Mouse (Mus musculus): ENCODE measurements at regions not wholly inside any gene's neighbourhood (a gene's known extent, or its start where the extent isn't known, plus 50 kb on each side); places are given as distances from the start of the nearest gene placed in this dataset.

- no peak overlapping the region for H3K4me3 ChIP-seq
- no peak overlapping the region for H3K27ac ChIP-seq
- ATAC-seq, result no peak
- no peaks in the 10 kb centered on the region for H3K27me3 ChIP-seq
- 66% methylated on average over 3 of the region's 3 CpGs for WGBS
- no peak overlapping the region for H3K4me2 ChIP-seq
- H3K9ac ChIP-seq, result no peak overlapping the region
- no peaks in the 10 kb centered on the region for H3K36me3 ChIP-seq (ENCODE audit: poor library complexity, severe bottlenecking)
- no peaks in the 10 kb centered on the region for H3K9me3 ChIP-seq (replicated peaks)
- H3K4me1 ChIP-seq, result peaks cover 2% of the 10 kb centered on the region; the same call in 1 of the 2 replicates
Observed at GRCm38 (mm10) chr10:122614720-122615119, 63.8 kb upstream of the Ppm1h start.

- no peak overlapping the region for H3K9ac ChIP-seq
- H3K4me2 ChIP-seq, result no peak overlapping the region
- no peak overlapping the region for H3K4me3 ChIP-seq
- WGBS, result 95% methylated on average over 12 of the region's 12 CpGs
- H3K9me3 ChIP-seq (replicated peaks), result no peaks in the 10 kb centered on the region
- H3K27ac ChIP-seq, result no peak overlapping the region
- no peaks in the 10 kb centered on the region for H3K36me3 ChIP-seq (ENCODE audit: poor library complexity, severe bottlenecking)
- H3K27me3 ChIP-seq, result no peaks in the 10 kb centered on the region
- peaks cover 4% of the 10 kb centered on the region; the same call in 1 of the 2 replicates for H3K4me1 ChIP-seq
- ATAC-seq, result no peak
Observed at GRCm38 (mm10) chr10:122615658-122616057, 62.9 kb upstream of the Ppm1h start.

DNA sequence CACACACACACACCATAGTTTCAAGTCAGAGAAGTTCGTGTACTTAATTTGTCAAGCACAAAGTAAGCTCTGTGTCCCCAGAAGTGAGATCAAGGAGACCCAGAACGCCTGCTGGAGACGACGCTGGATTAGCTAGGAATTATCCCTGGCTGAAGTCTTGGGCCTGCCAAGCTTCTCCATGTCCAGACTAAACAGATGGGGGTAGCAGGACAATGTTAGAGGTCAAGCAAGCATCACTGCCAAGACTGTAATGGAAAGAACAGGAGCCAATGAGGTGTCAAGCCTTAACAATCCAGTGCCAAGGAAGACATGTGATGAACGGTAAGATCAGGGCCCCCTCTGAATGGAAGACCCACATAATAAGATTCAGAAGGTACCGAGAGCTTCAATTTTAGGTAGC lies 62.2 kb upstream of the Ppm1h start:
- 78% methylated on average over 6 of the region's 6 CpGs for WGBS
- Histone ChIP-seq H3K9ac (no peak overlapping the region), H3K9me3 (replicated peaks) (no peaks in the 10 kb centered on the region), H3K4me1 (peaks cover 4% of the 10 kb centered on the region; the same call in 1 of the 2 replicates), H3K4me2 (no peak overlapping the region), H3K27me3 (no peaks in the 10 kb centered on the region), H3K36me3 (ENCODE audit: poor library complexity, severe bottlenecking) (no peaks in the 10 kb centered on the region), H3K4me3 (no peak overlapping the region), H3K27ac (no peak overlapping the region)
- no peak for ATAC-seq

DNA sequence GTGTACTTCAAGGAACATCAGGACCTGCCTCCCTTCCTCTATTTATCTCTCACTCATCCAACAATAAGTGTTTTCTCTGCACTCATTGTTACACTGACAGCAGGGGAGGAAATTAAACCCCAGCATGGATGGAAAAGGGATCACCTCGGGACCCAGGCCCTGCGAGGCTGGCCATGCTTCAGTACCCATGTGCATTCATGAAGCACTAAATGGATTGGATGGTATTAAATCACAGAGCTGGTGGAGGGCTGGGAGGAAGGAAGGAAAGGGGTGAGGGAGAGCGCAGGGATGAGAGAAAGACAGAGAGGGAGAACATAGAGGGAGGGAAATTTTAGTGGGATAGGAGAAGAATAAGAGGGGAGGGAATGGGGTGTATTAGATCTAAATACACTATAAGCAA lies 59.7 kb upstream of the Ppm1h start:
- Histone ChIP-seq H3K36me3 (ENCODE audit: poor library complexity, severe bottlenecking) (no peaks in the 10 kb centered on the region), H3K4me1 (peaks cover 4% of the 10 kb centered on the region; the same call in 1 of the 2 replicates), H3K27ac (no peak overlapping the region), H3K4me2 (no peak overlapping the region), H3K9me3 (replicated peaks) (no peaks in the 10 kb centered on the region), H3K27me3 (no peaks in the 10 kb centered on the region), H3K4me3 (no peak overlapping the region), H3K9ac (no peak overlapping the region)
- WGBS, result 3% methylated on average over 3 of the region's 3 CpGs
- ATAC-seq, result no peak

DNA sequence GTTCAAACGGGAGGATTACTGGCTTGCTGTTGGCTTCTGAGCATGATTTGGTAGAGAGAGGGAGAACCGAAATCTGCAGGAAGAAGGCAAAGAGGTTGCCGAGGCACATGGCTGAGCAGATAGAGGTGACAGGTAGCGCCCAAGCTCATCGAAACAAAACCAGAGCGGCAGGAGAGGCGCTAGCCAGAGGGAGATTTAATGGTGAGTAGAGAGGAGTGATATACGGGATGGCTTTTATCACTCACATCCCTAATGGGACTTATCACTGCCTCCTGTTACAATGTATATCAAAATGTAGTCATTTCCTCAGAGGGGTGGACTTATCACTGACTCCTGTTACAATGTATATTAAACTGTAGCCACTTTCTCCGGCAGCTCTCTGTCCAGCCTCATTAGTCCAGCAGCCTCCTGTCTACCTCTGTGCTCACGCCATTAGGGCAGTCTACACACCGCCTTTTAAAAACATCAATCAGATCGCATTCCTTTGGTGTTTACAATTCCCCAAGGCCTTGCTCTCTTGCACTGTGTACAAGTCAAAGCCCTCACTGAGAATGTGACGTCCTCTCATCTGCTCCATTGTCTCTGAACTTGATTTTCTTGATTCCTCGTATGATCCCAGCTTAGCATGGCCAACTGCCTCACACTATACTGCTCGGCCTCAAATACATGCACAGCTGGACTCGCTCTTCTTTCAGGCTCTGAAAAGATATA lies 59.0 kb upstream of the Ppm1h start:
- 32% methylated on average over 16 of the region's 16 CpGs for WGBS
- H3K36me3 ChIP-seq (ENCODE audit: poor library complexity, severe bottlenecking), result no peaks in the 10 kb centered on the region
- H3K27me3 ChIP-seq, result no peaks in the 10 kb centered on the region
- no peaks in the 10 kb centered on the region for H3K9me3 ChIP-seq (replicated peaks)
- H3K4me3 ChIP-seq, result no peak overlapping the region
- H3K4me2 ChIP-seq, result no peak overlapping the region
- peak; percentile 36; the same call in 1 of the 2 replicates for ATAC-seq
- H3K27ac ChIP-seq, result no peak overlapping the region
- no peak overlapping the region for H3K9ac ChIP-seq
- peaks cover 4% of the 10 kb centered on the region; the same call in 1 of the 2 replicates for H3K4me1 ChIP-seq
